Mouse (Mus musculus) MEL (cell line): ENCODE data around the gene Dhcr7.

Experiments
- CHD1 ChIP-seq: IDR thresholded peaks from 2 replicates; pipeline ENCODE4 v1.6.1; 2012; ENCODE audit warnings: low read depth, mild to moderate bottlenecking, inconsistent platforms, low read length, improper control_type of control experiment
- CTCF ChIP-seq, 3 experiments: IDR thresholded peaks in 2 of 3; conservative IDR thresholded peaks in 1 of 3; 2 replicates each; pipeline ENCODE4 v1.5.1; 2011 to 2012; ENCODE audit warnings: low read length in 3 of 3, low read depth in 2 of 3, mild to moderate bottlenecking in 2 of 3, improper control_type of control experiment in 1 of 3, inconsistent platforms in 1 of 3, mixed read lengths in 1 of 3, moderate library complexity in 1 of 3; ENCODE audit not compliant: control insufficient read depth in 1 of 3, insufficient read depth in 1 of 3, poor library complexity in 1 of 3, severe bottlenecking in 1 of 3
- EP300 ChIP-seq, 2 experiments: IDR thresholded peaks; 2 replicates each; pipeline ENCODE4 v1.6.1; 2011; ENCODE audit warnings: improper control_type of control experiment in 2 of 2, low read length in 2 of 2, low read depth in 1 of 2, mild to moderate bottlenecking in 1 of 2
- GATA1 ChIP-seq: IDR thresholded peaks from 2 replicates; pipeline ENCODE4 v1.6.1; 2011; ENCODE audit warnings: low read depth, low read length, improper control_type of control experiment
- HCFC1 ChIP-seq: IDR thresholded peaks from 2 replicates; pipeline ENCODE4 v1.6.1; 2012; ENCODE audit warnings: low read depth, mild to moderate bottlenecking, inconsistent platforms, low read length, improper control_type of control experiment, moderate library complexity
- KAT2A ChIP-seq: conservative IDR thresholded peaks from 2 replicates; pipeline ENCODE4 v1.6.1; 2012; ENCODE audit warnings: low read depth, low read length, improper control_type of control experiment, inconsistent platforms
- MEF2A ChIP-seq: IDR thresholded peaks from 2 replicates; pipeline ENCODE4 v1.6.1; 2014; ENCODE audit warnings: low read depth, mild to moderate bottlenecking, inconsistent platforms, low read length, improper control_type of control experiment; ENCODE audit not compliant: poor library complexity, insufficient replicate concordance, severe bottlenecking; ENCODE audit errors: extremely low read depth
- NRF1 ChIP-seq: IDR thresholded peaks from 2 replicates; pipeline ENCODE4 v1.6.1; 2014; ENCODE audit warnings: low read depth, mild to moderate bottlenecking, inconsistent platforms, low read length, improper control_type of control experiment, moderate library complexity; ENCODE audit not compliant: poor library complexity, insufficient read depth, severe bottlenecking
- POLR2A ChIP-seq, 2 experiments: IDR thresholded peaks; 2 replicates each; pipeline ENCODE4 v1.6.1; 2011 to 2012; ENCODE audit warnings: low read length in 2 of 2, mild to moderate bottlenecking in 2 of 2, control low read depth in 1 of 2, improper control_type of control experiment in 1 of 2, low read depth in 1 of 2, moderate library complexity in 1 of 2; ENCODE audit not compliant: control insufficient read depth in 1 of 2, insufficient read depth in 1 of 2, poor library complexity in 1 of 2
- POLR2AphosphoS2 ChIP-seq: IDR thresholded peaks from 2 replicates; pipeline ENCODE4 v1.6.1; 2011; ENCODE audit warnings: low read length, improper control_type of control experiment
- POLR2AphosphoS5 ChIP-seq: IDR thresholded peaks from 2 replicates; pipeline ENCODE4 v1.6.1; 2012; ENCODE audit warnings: low read depth, borderline replicate concordance, mild to moderate bottlenecking, inconsistent platforms, low read length, moderate library complexity, mixed read lengths
- TCF12 ChIP-seq: IDR thresholded peaks from 2 replicates; pipeline ENCODE4 v1.6.1; 2014; ENCODE audit warnings: low read depth, mild to moderate bottlenecking, inconsistent platforms, low read length, improper control_type of control experiment, moderate library complexity

- no peak for TF ChIP-seq POLR2A (IDR thresholded peaks at IDR 0.05; ENCODE audit: control insufficient read depth in 1 of 2, insufficient read depth in 1 of 2, low read depth in 1 of 2, low read length in 2 of 2, poor library complexity in 1 of 2)
- no peak for TF ChIP-seq POLR2AphosphoS5
- no peak for TF ChIP-seq CTCF (IDR thresholded peaks at IDR 0.05 in 2 of 3, conservative IDR thresholded peaks at IDR 0.05 in 1 of 3; ENCODE audit: control insufficient read depth in 1 of 3, insufficient read depth in 1 of 3, low read depth in 2 of 3, low read length in 3 of 3, poor library complexity in 1 of 3, severe bottlenecking in 1 of 3)
- TF ChIP-seq KAT2A: no peak
- TF ChIP-seq NRF1: no peak
- no peak for TF ChIP-seq HCFC1
- no peak for TF ChIP-seq MEF2A
- no peak for TF ChIP-seq TCF12
- TF ChIP-seq CHD1: no peak
- TF ChIP-seq POLR2AphosphoS2: no peak
- TF ChIP-seq GATA1: no peak
- no peak for TF ChIP-seq EP300 (IDR thresholded peaks at IDR 0.05; ENCODE audit: low read depth in 1 of 2, low read length in 2 of 2)
Observed at GRCm38 (mm10) chr7:143832611-143833010, 9.7 kb downstream of the Dhcr7 start.
